Mouse (Mus musculus) common myeloid progenitor, adult 5-6 weeks (primary cell): ENCODE data around the gene Pou4f1. TPM values are rescaled to one million over a fixed set of nuclear protein-coding genes. Genes with fewer than 3 reads are reported as not detected.

ENCODE experiments used
- ATAC-seq: replicated peaks from 2 replicates; pipeline ENCODE4 v1.8.0; 2016; ENCODE audit warnings: low read depth, mild to moderate bottlenecking, moderate TSS enrichment, inconsistent platforms; ENCODE audit not compliant: poor library complexity, severe bottlenecking
- total RNA-seq: library from RNA; stranded (forward); fragments of 200-1000, 187-1606 nt; gene quantifications from 2 replicates; pipeline ENCODE4 v1.2.3, GENCODE M21; 2017

Pou4f1 gene
- total RNA-seq, 1 experiment from 2014 or later: not detected

GRCm38 (mm10) chr14:104457966-104458710, 9.7 kb downstream of the Pou4f1 start:
- no peak for ATAC-seq

- no peak for ATAC-seq
These were observed 10.8 kb downstream of the Pou4f1 start for GRCm38 (mm10) chr14:104456976-104457375.

- ATAC-seq: peak; percentile 97
These were observed 14.0 kb downstream of the Pou4f1 start for GRCm38 (mm10) chr14:104453824-104454223.

- ATAC-seq: no peak
These were observed 33.5 kb downstream of the Pou4f1 start for GRCm38 (mm10) chr14:104434293-104434692.

- ATAC-seq: 0 out of 2 replicates have a peak, but pooled peaks have one; percentile 45
These were observed 37.0 kb downstream of the Pou4f1 start for GRCm38 (mm10) chr14:104430819-104431218.

GRCm38 (mm10) chr14:104423688-104424470, 43.9 kb downstream of the Pou4f1 start:
- no peak for ATAC-seq

Other genes starting within 250 kb of the Pou4f1 start
- 38.0 and 42.1 TPM in 2 replicates for gene Rnf219, start 54.6 kb upstream of the Pou4f1 start, total RNA-seq